Mouse (Mus musculus): ENCODE data around the gene Pld1. TPM values are rescaled to one million over a fixed set of nuclear protein-coding genes. Genes with fewer than 3 reads are reported as not detected.

Pld1 gene
- polyA plus RNA-seq, 1 experiment from 2014 or later: 8.1 TPM

- no peak for ATAC-seq (ENCODE audit: insufficient number of reproducible peaks, low FRiP score)
- 76% methylated on average over 5 of the region's 5 CpGs for WGBS
- Histone ChIP-seq H3K4me3 (no peak overlapping the region), H3K9me3 (replicated peaks) (no peaks in the 10 kb centered on the region), H3K4me2 (no peak overlapping the region), H3K27ac (ENCODE audit: poor library complexity, severe bottlenecking) (no peak overlapping the region), H3K36me3 (peaks cover 9% of the 10 kb centered on the region; the same call in 1 of the 2 replicates), H3K9ac (no peak overlapping the region), H3K4me1 (replicated peaks) (no peaks in the 10 kb centered on the region), H3K27me3 (replicated peaks) (no peaks in the 10 kb centered on the region)
These were observed 10.8 kb downstream of the Pld1 start for GRCm38 (mm10) chr3:27949175-27949872.

- Histone ChIP-seq H3K36me3 (peaks cover 9% of the 10 kb centered on the region; the same call in 1 of the 2 replicates), H3K4me3 (no peak overlapping the region), H3K4me2 (no peak overlapping the region), H3K27ac (ENCODE audit: poor library complexity, severe bottlenecking) (no peak overlapping the region), H3K4me1 (replicated peaks) (no peaks in the 10 kb centered on the region), H3K9ac (no peak overlapping the region), H3K9me3 (replicated peaks) (no peaks in the 10 kb centered on the region), H3K27me3 (replicated peaks) (no peaks in the 10 kb centered on the region)
- ATAC-seq (ENCODE audit: insufficient number of reproducible peaks, low FRiP score): no peak
- WGBS: 63% methylated on average over 6 of the region's 6 CpGs
These were observed 11.4 kb downstream of the Pld1 start for GRCm38 (mm10) chr3:27949873-27950250.

GRCm38 (mm10) chr3:27950726-27951125 is 12.2 kb downstream of the Pld1 start:
- H3K27ac ChIP-seq (ENCODE audit: poor library complexity, severe bottlenecking): no peak overlapping the region

GRCm38 (mm10) chr3:27951721-27952120 is 13.2 kb downstream of the Pld1 start:
- Histone ChIP-seq H3K9ac (no peak overlapping the region), H3K36me3 (peaks cover 9% of the 10 kb centered on the region; the same call in 1 of the 2 replicates), H3K27me3 (replicated peaks) (no peaks in the 10 kb centered on the region), H3K27ac (ENCODE audit: poor library complexity, severe bottlenecking) (no peak overlapping the region), H3K9me3 (replicated peaks) (no peaks in the 10 kb centered on the region), H3K4me2 (no peak overlapping the region), H3K4me3 (no peak overlapping the region), H3K4me1 (replicated peaks) (no peaks in the 10 kb centered on the region)
- no peak for ATAC-seq (ENCODE audit: insufficient number of reproducible peaks, low FRiP score)
- WGBS: 79% methylated on average over 4 of the region's 4 CpGs

More at GRCm38 (mm10) chr3:27950726-27951125, 12.2 kb downstream of the Pld1 start:
- Histone ChIP-seq H3K27me3 (replicated peaks) (no peaks in the 10 kb centered on the region), H3K36me3 (peaks cover 9% of the 10 kb centered on the region; the same call in 1 of the 2 replicates), H3K4me2 (no peak overlapping the region), H3K4me1 (replicated peaks) (no peaks in the 10 kb centered on the region), H3K4me3 (no peak overlapping the region), H3K9me3 (replicated peaks) (no peaks in the 10 kb centered on the region), H3K9ac (no peak overlapping the region)
- no peak for ATAC-seq (ENCODE audit: insufficient number of reproducible peaks, low FRiP score)
- 85% methylated on average over 2 of the region's 2 CpGs for WGBS

GRCm38 (mm10) chr3:27956006-27956405 is 17.5 kb downstream of the Pld1 start:
- H3K27me3 ChIP-seq (replicated peaks): no peaks in the 10 kb centered on the region
- no peak for ATAC-seq (ENCODE audit: insufficient number of reproducible peaks, low FRiP score)
- H3K9me3 ChIP-seq (replicated peaks): no peaks in the 10 kb centered on the region
- no peak overlapping the region for H3K4me3 ChIP-seq
- H3K4me1 ChIP-seq (replicated peaks): no peaks in the 10 kb centered on the region
- H3K27ac ChIP-seq (ENCODE audit: poor library complexity, severe bottlenecking): no peak overlapping the region
- H3K4me2 ChIP-seq: no peak overlapping the region
- peaks cover 9% of the 10 kb centered on the region; the same call in 1 of the 2 replicates for H3K36me3 ChIP-seq
- WGBS: 83% methylated on average over 1 of the region's 1 CpGs
- H3K9ac ChIP-seq: no peak overlapping the region

- Histone ChIP-seq H3K4me1 (replicated peaks) (no peaks in the 10 kb centered on the region; the same call in 1 of the 2 replicates), H3K4me3 (no peak overlapping the region), H3K27me3 (replicated peaks) (no peaks in the 10 kb centered on the region), H3K27ac (ENCODE audit: poor library complexity, severe bottlenecking) (no peak overlapping the region), H3K36me3 (no peaks in the 10 kb centered on the region), H3K4me2 (no peak overlapping the region), H3K9ac (no peak overlapping the region), H3K9me3 (replicated peaks) (no peaks in the 10 kb centered on the region)
- no peak for ATAC-seq (ENCODE audit: insufficient number of reproducible peaks, low FRiP score)
- 86% methylated on average over 6 of the region's 6 CpGs for WGBS
These were observed 20.7 kb downstream of the Pld1 start for GRCm38 (mm10) chr3:27959221-27959620.

GRCm38 (mm10) chr3:27961162-27961561 is 22.7 kb downstream of the Pld1 start:
- Histone ChIP-seq H3K36me3 (no peaks in the 10 kb centered on the region), H3K4me1 (replicated peaks) (no peaks in the 10 kb centered on the region; the same call in 1 of the 2 replicates), H3K9me3 (replicated peaks) (no peaks in the 10 kb centered on the region), H3K27me3 (replicated peaks) (no peaks in the 10 kb centered on the region), H3K9ac (no peak overlapping the region), H3K4me3 (no peak overlapping the region), H3K4me2 (no peak overlapping the region), H3K27ac (ENCODE audit: poor library complexity, severe bottlenecking) (no peak overlapping the region)
- 63% methylated on average over 3 of the region's 3 CpGs for WGBS
- ATAC-seq (ENCODE audit: insufficient number of reproducible peaks, low FRiP score): no peak

- Histone ChIP-seq H3K4me1 (replicated peaks) (no peaks in the 10 kb centered on the region; the same call in 1 of the 2 replicates), H3K27me3 (replicated peaks) (no peaks in the 10 kb centered on the region), H3K9ac (no peak overlapping the region), H3K9me3 (replicated peaks) (no peaks in the 10 kb centered on the region), H3K36me3 (no peaks in the 10 kb centered on the region), H3K27ac (ENCODE audit: poor library complexity, severe bottlenecking) (no peak overlapping the region), H3K4me3 (no peak overlapping the region), H3K4me2 (no peak overlapping the region)
- WGBS: 38% methylated on average over 6 of the region's 6 CpGs
- no peak for ATAC-seq (ENCODE audit: insufficient number of reproducible peaks, low FRiP score)
These were observed 25.3 kb downstream of the Pld1 start for GRCm38 (mm10) chr3:27963795-27964201.

- Histone ChIP-seq H3K27ac (ENCODE audit: poor library complexity, severe bottlenecking) (no peak overlapping the region), H3K27me3 (replicated peaks) (no peaks in the 10 kb centered on the region), H3K4me2 (no peak overlapping the region), H3K4me1 (replicated peaks) (no peaks in the 10 kb centered on the region; the same call in 1 of the 2 replicates), H3K9ac (no peak overlapping the region), H3K9me3 (replicated peaks) (no peaks in the 10 kb centered on the region), H3K36me3 (no peaks in the 10 kb centered on the region), H3K4me3 (no peak overlapping the region)
- 81% methylated on average over 8 of the region's 8 CpGs for WGBS
- no peak for ATAC-seq (ENCODE audit: insufficient number of reproducible peaks, low FRiP score)
These were observed 30.2 kb downstream of the Pld1 start for GRCm38 (mm10) chr3:27968671-27969070.

GRCm38 (mm10) chr3:27973936-27974335 is 35.4 kb downstream of the Pld1 start:
- Histone ChIP-seq H3K9me3 (replicated peaks) (no peaks in the 10 kb centered on the region), H3K27me3 (replicated peaks) (no peaks in the 10 kb centered on the region), H3K27ac (ENCODE audit: poor library complexity, severe bottlenecking) (no peak overlapping the region), H3K36me3 (no peaks in the 10 kb centered on the region), H3K9ac (no peak overlapping the region), H3K4me2 (no peak overlapping the region), H3K4me3 (no peak overlapping the region), H3K4me1 (replicated peaks) (no peaks in the 10 kb centered on the region)
- 88% methylated on average over 7 of the region's 7 CpGs for WGBS
- ATAC-seq (ENCODE audit: insufficient number of reproducible peaks, low FRiP score): no peak

- no peak for ATAC-seq (ENCODE audit: insufficient number of reproducible peaks, low FRiP score)
- H3K9ac ChIP-seq: no peak overlapping the region
- no peaks in the 10 kb centered on the region for H3K4me1 ChIP-seq (replicated peaks)
- H3K27ac ChIP-seq (ENCODE audit: poor library complexity, severe bottlenecking): no peak overlapping the region
- WGBS: 87% methylated on average over 3 of the region's 3 CpGs
- H3K4me2 ChIP-seq: no peak overlapping the region
- no peaks in the 10 kb centered on the region for H3K9me3 ChIP-seq (replicated peaks)
- no peak overlapping the region for H3K4me3 ChIP-seq
- H3K36me3 ChIP-seq: no peaks in the 10 kb centered on the region; the same call in 1 of the 2 replicates
- H3K27me3 ChIP-seq (replicated peaks): no peaks in the 10 kb centered on the region
These were observed 36.5 kb downstream of the Pld1 start for GRCm38 (mm10) chr3:27974981-27975380.
